Comparison of ENCODE assay signal across 8 mouse cellular contexts in the genomic region with DNA sequence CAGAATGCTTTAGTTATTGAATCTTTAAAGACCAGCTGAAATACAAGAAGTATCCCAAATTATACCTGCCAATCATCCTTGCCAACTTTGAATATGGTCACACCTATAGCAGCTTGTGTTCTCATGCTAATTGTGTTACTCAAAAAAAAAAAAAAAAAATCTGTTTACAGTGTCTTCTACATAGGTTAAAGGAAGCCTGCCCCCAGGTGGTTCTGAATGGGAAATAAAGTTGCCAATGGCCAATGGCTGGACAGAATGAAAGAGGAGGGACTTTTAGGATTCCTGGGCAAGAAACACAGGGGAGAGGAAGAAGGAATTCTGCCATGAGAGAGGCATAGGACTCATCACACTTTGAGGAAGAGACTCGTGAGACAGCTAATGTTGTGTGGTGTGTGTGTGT.
DNase-seq lines count a peak whose midpoint lies in the region; ATAC-seq lines count a peak whose summit lies in the region.

No protein-coding gene starts in this region.

- H3K9me3 ChIP-seq in forebrain, embryonic 14.5 days (replicated peaks; ENCODE audit: control insufficient read depth, low read length) = no peaks in the 10 kb centered on the region
- no peaks in the 10 kb centered on the region for H3K9me3 ChIP-seq in forebrain, embryonic 11.5 days (ENCODE audit: control insufficient read depth, low read length)
- H3K9me3 ChIP-seq in midbrain, embryonic 16.5 days (replicated peaks; ENCODE audit: control insufficient read depth, low read length, poor library complexity, severe bottlenecking) = no peaks in the 10 kb centered on the region

- no peaks in the 10 kb centered on the region for H3K36me3 ChIP-seq in forebrain, embryonic 14.5 days (ENCODE audit: control insufficient read depth, insufficient read depth, low read length)
- H3K36me3 ChIP-seq in forebrain, embryonic 11.5 days (ENCODE audit: control insufficient read depth, insufficient read depth, low read length) = no peaks in the 10 kb centered on the region
- H3K36me3 ChIP-seq in midbrain, embryonic 16.5 days (ENCODE audit: control insufficient read depth, insufficient read depth, low read length) = no peaks in the 10 kb centered on the region

- 89% methylated on average over 1 of the region's 1 CpGs for WGBS in forebrain, embryonic 14.5 days
- WGBS in forebrain, embryonic 11.5 days = 86% methylated on average over 1 of the region's 1 CpGs
- 94% methylated on average over 1 of the region's 1 CpGs for WGBS in midbrain, embryonic 16.5 days

- no peak overlapping the region for H3K27ac ChIP-seq in forebrain, embryonic 14.5 days (ENCODE audit: low read depth, low read length)
- no peak overlapping the region for H3K27ac ChIP-seq in forebrain, embryonic 11.5 days (ENCODE audit: low read depth, low read length)
- H3K27ac ChIP-seq in midbrain, embryonic 16.5 days (ENCODE audit: low read length) = no peak overlapping the region

- intact Hi-C loops in heart, postnatal 36 days (cut with DNase I) = loop anchor here (2.0 kb wide), 1 partner anchor 419 kb away; no protein-coding TSS in a partner anchor

- peak; percentile 5 for DNase-seq in forebrain, embryonic 14.5 days (ENCODE audit: low spot score)
- no peak for DNase-seq in forebrain, embryonic 11.5 days (ENCODE audit: low spot score)
- DNase-seq in ovary, postnatal 36 days (ENCODE audit: low spot score) = peak; percentile 15
- DNase-seq in ovary, postnatal 14 days (ENCODE audit: low spot score) = no peak
- peak; percentile 6 to 28 for DNase-seq in heart, postnatal 36 days
- peak; percentile 64 for DNase-seq in retina, postnatal 1 day
- no peak for DNase-seq in layer of hippocampus, adult 9-11 months

- no peak overlapping the region for H3K9ac ChIP-seq in forebrain, embryonic 14.5 days (ENCODE audit: low read length)
- H3K9ac ChIP-seq in forebrain, embryonic 11.5 days (ENCODE audit: low read length) = no peak overlapping the region
- no peak overlapping the region for H3K9ac ChIP-seq in midbrain, embryonic 16.5 days (ENCODE audit: low read depth, low read length)

- no peak overlapping the region for H3K4me2 ChIP-seq in forebrain, embryonic 14.5 days (ENCODE audit: low read length)
- H3K4me2 ChIP-seq in forebrain, embryonic 11.5 days (ENCODE audit: low read depth, low read length, severe bottlenecking) = no peak overlapping the region
- H3K4me2 ChIP-seq in midbrain, embryonic 16.5 days (ENCODE audit: low read length) = no peak overlapping the region

- no peaks in the 10 kb centered on the region for H3K4me1 ChIP-seq in forebrain, embryonic 14.5 days (ENCODE audit: control insufficient read depth, insufficient read depth, low read length)
- H3K4me1 ChIP-seq in forebrain, embryonic 11.5 days (replicated peaks; ENCODE audit: control insufficient read depth, insufficient read depth, low read length) = no peaks in the 10 kb centered on the region
- no peaks in the 10 kb centered on the region for H3K4me1 ChIP-seq in midbrain, embryonic 16.5 days (ENCODE audit: control insufficient read depth, insufficient read depth, low read length)

- H3K4me3 ChIP-seq in forebrain, embryonic 14.5 days (ENCODE audit: low read depth, low read length) = no peak overlapping the region
- no peak overlapping the region for H3K4me3 ChIP-seq in forebrain, embryonic 11.5 days (ENCODE audit: low read depth, low read length)
- H3K4me3 ChIP-seq in midbrain, embryonic 16.5 days (ENCODE audit: low read depth, low read length) = no peak overlapping the region

- H3K27me3 ChIP-seq in forebrain, embryonic 14.5 days (replicated peaks; ENCODE audit: control insufficient read depth, insufficient read depth, low read length) = no peaks in the 10 kb centered on the region
- no peaks in the 10 kb centered on the region for H3K27me3 ChIP-seq in forebrain, embryonic 11.5 days (ENCODE audit: control insufficient read depth, insufficient read depth, low read length)
- no peaks in the 10 kb centered on the region for H3K27me3 ChIP-seq in midbrain, embryonic 16.5 days (ENCODE audit: control insufficient read depth, insufficient read depth, low read depth, low read length)

- ATAC-seq in forebrain, embryonic 14.5 days = no peak
- no peak for ATAC-seq in forebrain, embryonic 11.5 days (replicated peaks; ENCODE audit: low FRiP score)
- no peak for ATAC-seq in midbrain, embryonic 16.5 days

Comparison
In these comparisons a context has a peak if more than half of its experiments do, and no peak if none do; other contexts are left out.
1. DNase-seq: peak in forebrain, embryonic 14.5 days (single experiment), ovary, postnatal 36 days (single experiment), heart, postnatal 36 days (2 of 2) and retina, postnatal 1 day (single experiment); none in forebrain, embryonic 11.5 days (single experiment), ovary, postnatal 14 days (single experiment) and layer of hippocampus, adult 9-11 months (single experiment).